In the genomic region with DNA sequence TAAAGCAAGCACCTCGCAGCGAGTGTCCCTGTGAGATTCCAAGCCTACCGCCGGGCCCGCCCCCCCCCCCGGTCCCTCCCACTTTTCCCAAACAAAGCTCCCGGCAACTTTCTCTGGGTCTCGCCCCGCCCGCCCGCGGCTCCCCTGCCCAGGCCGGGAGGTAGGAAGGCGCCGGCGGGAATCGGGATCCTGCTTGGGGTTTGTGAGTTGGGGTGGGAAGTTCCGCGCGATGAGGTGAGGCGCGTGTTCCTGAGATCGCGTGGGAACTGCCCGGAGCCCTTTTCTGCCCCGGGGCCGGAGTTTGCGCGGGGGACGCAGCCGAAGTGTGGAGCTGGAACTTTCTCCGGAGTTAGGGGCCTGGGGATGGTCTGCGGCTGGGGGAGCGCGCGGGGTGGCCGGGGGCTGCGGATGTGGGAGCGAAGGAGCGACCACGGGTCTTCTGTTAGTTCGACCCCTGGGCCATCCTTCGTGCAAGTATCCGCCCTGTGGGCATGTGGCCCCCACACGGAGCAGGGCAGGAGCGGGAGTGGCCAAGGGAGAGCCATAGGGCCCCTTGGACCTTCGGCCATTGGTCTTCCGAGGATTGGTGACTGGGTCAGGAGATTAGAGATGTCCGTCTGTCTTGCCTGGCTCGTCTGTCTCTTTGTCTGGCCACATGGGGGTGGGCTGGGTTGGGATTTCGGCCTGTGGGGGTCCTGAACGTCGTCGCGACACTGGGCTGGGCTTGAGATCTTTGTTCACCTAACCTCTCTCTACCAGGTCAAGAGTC, we compare ENCODE assay signal across 8 mouse cellular contexts. TPM values are rescaled to one million over a fixed set of nuclear protein-coding genes. Genes with fewer than 3 reads are reported as not detected.
A peak's percentile ranks its signal among the peaks of the same experiment; 100 is the strongest.
DNase-seq lines count a peak whose midpoint lies in the region; ATAC-seq and TF ChIP-seq lines count a peak whose summit lies in the region.

Tead2 (plus strand) TSS at position 81 of the 769 bp plus-strand sequence.

- peaks cover 17% of the 10 kb centered on the region; the same call in 1 of the 2 replicates for H3K4me1 ChIP-seq in spleen, adult 2 months (ENCODE audit: control insufficient read depth, insufficient read depth, insufficient read length)
- H3K4me1 ChIP-seq in embryonic facial prominence, embryonic 15.5 days: peaks cover 29% of the 10 kb centered on the region
- H3K4me1 ChIP-seq in hindbrain, embryonic 12.5 days: peaks cover 44% of the 10 kb centered on the region
- peaks cover 13 to 19% of the 10 kb centered on the region in 2 experiments for H3K4me1 ChIP-seq in liver, embryonic 14.5 days (replicated peaks; ENCODE audit: control insufficient read depth in 2 of 2, insufficient read depth in 2 of 2, low read length in 1 of 2)
- H3K4me1 ChIP-seq in neural tube, embryonic 15.5 days: peaks cover 31% of the 10 kb centered on the region

- no peaks in the 10 kb centered on the region for H3K36me3 ChIP-seq in spleen, adult 2 months (ENCODE audit: control insufficient read depth, insufficient read depth, low read length)
- peaks cover 39% of the 10 kb centered on the region for H3K36me3 ChIP-seq in embryonic facial prominence, embryonic 15.5 days
- peaks cover 30% of the 10 kb centered on the region for H3K36me3 ChIP-seq in hindbrain, embryonic 12.5 days
- no peaks in the 10 kb centered on the region for H3K36me3 ChIP-seq in liver, embryonic 14.5 days (replicated peaks; ENCODE audit: control insufficient read depth, insufficient read depth, low read depth)
- H3K36me3 ChIP-seq in neural tube, embryonic 15.5 days: no peaks in the 10 kb centered on the region

- peaks cover 8% of the 10 kb centered on the region for H3K27me3 ChIP-seq in spleen, adult 2 months (ENCODE audit: control insufficient read depth, insufficient read depth, low read length)
- H3K27me3 ChIP-seq in embryonic facial prominence, embryonic 15.5 days: peaks cover 15% of the 10 kb centered on the region
- peaks cover 16% of the 10 kb centered on the region for H3K27me3 ChIP-seq in hindbrain, embryonic 12.5 days
- H3K27me3 ChIP-seq in liver, embryonic 14.5 days (ENCODE audit: control insufficient read depth, insufficient read depth, low read length): peaks cover 21% of the 10 kb centered on the region
- H3K27me3 ChIP-seq in neural tube, embryonic 15.5 days (replicated peaks): peaks cover 14% of the 10 kb centered on the region

- no peaks in the 10 kb centered on the region for H3K9me3 ChIP-seq in embryonic facial prominence, embryonic 15.5 days (replicated peaks)
- no peaks in the 10 kb centered on the region for H3K9me3 ChIP-seq in hindbrain, embryonic 12.5 days (replicated peaks)
- no peaks in the 10 kb centered on the region for H3K9me3 ChIP-seq in liver, embryonic 14.5 days (ENCODE audit: control insufficient read depth, low read length)
- no peaks in the 10 kb centered on the region for H3K9me3 ChIP-seq in neural tube, embryonic 15.5 days (replicated peaks)

- peak within 1 kb of the TSS; percentile 73 for H3K4me2 ChIP-seq in embryonic facial prominence, embryonic 15.5 days (replicated peaks)
- H3K4me2 ChIP-seq in hindbrain, embryonic 12.5 days (replicated peaks): peak within 1 kb of the TSS; percentile 79
- H3K4me2 ChIP-seq in liver, embryonic 14.5 days (ENCODE audit: low read depth): peak within 1 kb of the TSS; percentile 49
- peak within 1 kb of the TSS; percentile 68 for H3K4me2 ChIP-seq in neural tube, embryonic 15.5 days

- TF ChIP-seq CTCF in spleen, adult 2 months (IDR thresholded peaks at IDR 0.05; ENCODE audit: extremely low read depth, insufficient read depth, insufficient read length, insufficient replicate concordance): no peak
- TF ChIP-seq CTCF in liver, embryonic 14.5 days (IDR thresholded peaks at IDR 0.05; ENCODE audit: low read depth): no peak

- no peak for DNase-seq in spleen, adult 2 months (ENCODE audit: low read depth in 1 of 2, low spot score in 2 of 2)
- no peak for DNase-seq in spleen, postnatal 36 days (ENCODE audit: low spot score in 2 of 2)
- no peak for DNase-seq in liver, embryonic 14.5 days (ENCODE audit: low read depth in 3 of 3, low spot score in 3 of 3)
- DNase-seq in c-Kit-positive CD71-positive TER-119-positive erythroid progenitor cells, embryonic 14.5 days (ENCODE audit: low spot score): no peak
- DNase-seq in frontal cortex, postnatal 25 days (ENCODE audit: low spot score in 2 of 2): no peak

- H3K4me3 ChIP-seq in spleen, adult 2 months (ENCODE audit: extremely low read depth, insufficient read depth, insufficient read length): peak within 1 kb of the TSS; percentile 40; the same call in 1 of the 2 replicates
- H3K4me3 ChIP-seq in embryonic facial prominence, embryonic 15.5 days (replicated peaks): peak within 1 kb of the TSS; percentile 63
- peak within 1 kb of the TSS; percentile 70 for H3K4me3 ChIP-seq in hindbrain, embryonic 12.5 days
- H3K4me3 ChIP-seq in liver, embryonic 14.5 days (ENCODE audit: insufficient read depth in 1 of 2, low read depth in 2 of 2, low read length in 2 of 2): peak within 1 kb of the TSS; percentile 42 to 57
- peak within 1 kb of the TSS; percentile 48 for H3K4me3 ChIP-seq in neural tube, embryonic 15.5 days (replicated peaks)

- WGBS in spleen, adult 2 months: 11% methylated on average over 54 of the region's 55 CpGs
- under 1% methylated on average over 54 of the region's 55 CpGs for WGBS in embryonic facial prominence, embryonic 15.5 days
- under 1% methylated on average over 55 of the region's 55 CpGs for WGBS in hindbrain, embryonic 12.5 days
- 4% methylated on average over 55 of the region's 55 CpGs for WGBS in liver, embryonic 14.5 days (ENCODE audit: insufficient replicate concordance)
- under 1% methylated on average over 55 of the region's 55 CpGs for WGBS in neural tube, embryonic 15.5 days

- H3K27ac ChIP-seq in spleen, adult 2 months (ENCODE audit: insufficient read depth, low read length): no peak within 1 kb of the TSS
- peak within 1 kb of the TSS; percentile 88 for H3K27ac ChIP-seq in embryonic facial prominence, embryonic 15.5 days (replicated peaks)
- peak within 1 kb of the TSS; percentile 91 for H3K27ac ChIP-seq in hindbrain, embryonic 12.5 days
- no peak within 1 kb of the TSS for H3K27ac ChIP-seq in liver, embryonic 14.5 days
- H3K27ac ChIP-seq in neural tube, embryonic 15.5 days (replicated peaks): peak within 1 kb of the TSS; percentile 84

- ATAC-seq in embryonic facial prominence, embryonic 15.5 days (ENCODE audit: insufficient number of reproducible peaks, low FRiP score, low TSS enrichment, low read depth): peak; percentile 64
- ATAC-seq in hindbrain, embryonic 12.5 days (ENCODE audit: low FRiP score): peak; percentile 57
- ATAC-seq in liver, embryonic 14.5 days (ENCODE audit: insufficient read depth): no peak
- ATAC-seq in neural tube, embryonic 15.5 days (ENCODE audit: low FRiP score): peak; percentile 45; the same call in 1 of the 2 replicates

- TF ChIP-seq POLR2A in spleen, adult 2 months (IDR thresholded peaks at IDR 0.05; ENCODE audit: low read depth, low read length): no peak

- TF ChIP-seq EP300 in liver, embryonic 14.5 days (IDR thresholded peaks at IDR 0.05; ENCODE audit: low read depth): no peak

- peak within 1 kb of the TSS; percentile 67 for H3K9ac ChIP-seq in embryonic facial prominence, embryonic 15.5 days
- H3K9ac ChIP-seq in hindbrain, embryonic 12.5 days: peak within 1 kb of the TSS; percentile 83
- H3K9ac ChIP-seq in liver, embryonic 14.5 days (replicated peaks): peak within 1 kb of the TSS; percentile 29; the same call in 1 of the 2 replicates
- peak within 1 kb of the TSS; percentile 62 for H3K9ac ChIP-seq in neural tube, embryonic 15.5 days (replicated peaks)

RNA-seq across cellular contexts. Expression of gene Tead2, which starts in this region (rescaled TPM):
- polyA plus RNA-seq in spleen, adult 2 months (2012; rRNA removed): 10.6 and 12.1 TPM in 2 replicates
- polyA plus RNA-seq in embryonic facial prominence, embryonic 15.5 days (2015; fragmentation: Nextera tagmentation; extraction: Ambion mirVana): 141 and 148 TPM in 2 replicates
- 185 and 208 TPM in 2 replicates for polyA plus RNA-seq in hindbrain, embryonic 12.5 days (2016; fragmentation: Nextera tagmentation; extraction: Ambion mirVana)
- polyA plus RNA-seq in liver, embryonic 14.5 days (2012; rRNA removed): 7.9 and 10.0 TPM in 2 replicates
- 4.1 and 4.5 TPM in 2 replicates for polyA plus RNA-seq in liver, embryonic 14.5 days (2014; fragmentation: Nextera tagmentation; extraction: Ambion mirVana)
- 28.9 and 44.5 TPM in 2 replicates for polyA plus RNA-seq in neural tube, embryonic 15.5 days (2015; fragmentation: Nextera tagmentation; extraction: Ambion mirVana)

Comparison
In these comparisons a context has a peak if more than half of its experiments do, and no peak if none do; other contexts are left out.
1. H3K27ac ChIP-seq: peak in embryonic facial prominence, embryonic 15.5 days (single experiment), hindbrain, embryonic 12.5 days (single experiment) and neural tube, embryonic 15.5 days (single experiment); none in spleen, adult 2 months (single experiment) and liver, embryonic 14.5 days (single experiment).
2. H3K9ac ChIP-seq: peak in every context shown above with its lines; median percentile 83 in hindbrain, embryonic 12.5 days; 67 in embryonic facial prominence, embryonic 15.5 days; 62 in neural tube, embryonic 15.5 days; 29 in liver, embryonic 14.5 days.
3. Peak in every context shown above with its lines, with median percentiles within 50 percentile points of each other: H3K4me3 ChIP-seq and H3K4me2 ChIP-seq.